Mouse (Mus musculus) mouse embryonic stem cell (cell line): ENCODE data around the gene Lenep.

Experiments
- in situ Hi-C, 2 experiments: fragments of 300-500 bp; cut with MboI; formaldehyde crosslinking; loops; 1 replicate in 1 of 2; 3 replicates in 1 of 2; pipeline ENCODE4 v1.14.3; 2019 to 2020; ENCODE audit warnings: low sequenced_read_pairs in 2 of 2, low pct_unique_long_range_greater_than_20kb in 1 of 2, mixed read lengths in 1 of 2; ENCODE audit not compliant: unreplicated experiment in 1 of 2

The Lenep gene

DNA sequence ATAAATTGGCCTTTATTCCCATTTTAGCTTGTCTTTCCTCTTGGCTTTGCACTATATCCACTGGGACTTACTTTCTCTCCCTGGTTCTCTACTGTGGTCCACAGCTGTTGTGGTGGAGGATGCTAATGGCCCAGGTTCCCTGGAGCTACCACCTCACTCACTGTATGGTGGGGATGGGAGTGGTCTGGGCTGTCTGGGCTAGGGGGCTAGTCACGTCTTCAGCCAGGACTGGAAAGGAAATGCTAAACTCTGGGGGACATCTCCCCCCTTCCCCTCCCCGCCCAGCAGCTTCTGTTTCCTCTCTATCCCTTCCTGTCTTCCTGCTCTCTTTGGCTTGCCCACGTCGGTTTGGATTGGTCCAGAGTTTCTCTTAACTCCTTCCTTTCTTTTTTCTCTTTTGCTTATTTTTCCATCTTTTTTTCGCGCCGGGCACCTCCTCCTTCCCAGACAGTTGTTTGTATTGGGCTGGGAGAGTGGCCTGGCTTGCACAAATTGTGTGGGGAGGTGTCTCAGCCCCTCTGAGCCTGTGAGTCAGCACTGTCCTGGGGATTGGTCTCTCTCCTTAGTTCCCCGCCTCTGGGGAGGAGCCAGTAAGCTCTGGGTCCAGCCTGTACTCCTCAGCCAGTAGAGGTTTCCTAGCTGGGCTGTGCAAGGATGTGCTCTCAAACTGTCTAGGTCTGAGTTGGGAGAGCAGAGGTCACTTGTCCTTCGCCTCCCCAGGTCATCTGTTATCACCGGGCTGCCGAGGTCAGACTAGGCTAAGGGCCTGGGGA lies 18.6 kb upstream of the Lenep start:
- in situ Hi-C loops = no loop called here

DNA sequence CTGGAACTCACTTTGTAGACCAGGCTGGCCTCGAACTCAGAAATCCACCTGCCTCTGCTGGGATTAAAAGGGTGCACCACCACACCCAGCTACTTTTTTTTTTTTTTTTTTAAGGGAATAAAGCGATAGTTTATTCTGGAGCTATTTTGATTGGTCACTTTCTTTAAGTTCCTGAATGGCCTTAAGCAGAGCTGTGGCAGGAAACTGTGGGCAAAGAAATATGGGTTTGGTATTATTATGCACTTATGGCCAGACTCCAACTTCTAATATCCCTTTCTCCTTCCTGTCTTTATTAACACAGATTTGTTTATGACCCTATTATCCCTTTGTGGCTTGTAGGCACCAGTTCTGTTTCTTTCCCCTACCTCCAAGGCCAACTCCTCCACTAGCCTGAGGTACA lies 17.8 kb upstream of the Lenep start:
- in situ Hi-C loops = no loop called here

DNA sequence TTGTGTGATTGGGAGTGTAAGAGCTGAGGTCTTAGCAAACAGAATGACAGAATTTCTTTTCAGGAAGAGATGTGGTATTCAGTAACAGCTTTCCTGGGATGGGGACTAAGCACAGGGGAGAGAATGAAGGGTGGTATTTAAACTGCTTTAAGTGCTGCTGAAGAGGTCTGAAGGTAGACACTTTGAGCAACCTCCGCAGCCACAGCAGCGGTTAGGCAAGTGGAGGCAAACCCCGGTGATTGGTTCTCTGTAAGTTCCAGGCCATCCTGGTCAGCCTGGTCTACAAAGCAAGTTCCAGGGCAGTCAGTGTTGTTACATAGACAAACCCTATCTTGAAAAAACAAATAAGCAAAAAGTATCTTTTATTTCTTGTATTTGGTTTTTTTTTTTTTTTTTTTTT lies 17.4 kb upstream of the Lenep start:
- in situ Hi-C loops = no loop called here

DNA sequence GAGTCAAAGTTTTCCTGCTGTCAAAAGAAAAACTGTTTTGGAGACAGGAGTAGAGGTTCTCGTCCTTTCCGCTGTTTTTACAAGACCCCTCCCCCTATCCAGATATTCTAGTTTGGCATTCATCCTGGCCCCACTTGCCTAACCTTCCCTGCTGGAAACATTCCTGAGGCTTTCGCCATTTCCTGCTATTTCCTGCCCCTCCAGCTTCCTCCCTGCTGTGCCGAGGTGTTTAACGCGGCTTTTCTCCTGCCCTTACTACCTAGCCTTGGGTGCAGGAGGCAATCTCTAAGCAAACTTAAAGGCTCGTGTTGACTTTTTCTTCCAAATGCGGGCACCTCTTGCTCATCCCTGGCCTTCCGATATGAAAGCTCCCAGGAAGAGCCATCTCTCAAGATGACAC lies 17.0 kb upstream of the Lenep start:
- in situ Hi-C loops = no loop called here

DNA sequence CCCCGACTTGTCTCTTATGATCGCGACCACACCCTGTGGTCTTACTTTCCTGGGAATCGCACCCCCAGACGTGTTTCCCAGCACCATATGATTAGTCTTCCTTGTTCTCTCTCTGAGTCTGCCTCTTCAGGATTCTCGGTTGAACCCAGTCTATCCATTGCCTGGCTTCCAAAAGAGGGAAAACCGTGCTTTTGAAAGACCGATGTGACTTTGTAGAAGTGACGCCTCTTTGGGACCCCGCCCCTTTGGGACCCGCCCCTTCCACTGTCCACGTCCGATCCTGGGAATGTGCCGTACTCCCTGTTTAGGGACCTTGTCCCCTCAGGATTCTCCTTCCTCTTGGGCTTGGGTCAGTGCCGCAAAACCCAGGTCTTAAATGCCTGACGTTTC lies 16.3 kb upstream of the Lenep start:
- in situ Hi-C loops = no loop called here

DNA sequence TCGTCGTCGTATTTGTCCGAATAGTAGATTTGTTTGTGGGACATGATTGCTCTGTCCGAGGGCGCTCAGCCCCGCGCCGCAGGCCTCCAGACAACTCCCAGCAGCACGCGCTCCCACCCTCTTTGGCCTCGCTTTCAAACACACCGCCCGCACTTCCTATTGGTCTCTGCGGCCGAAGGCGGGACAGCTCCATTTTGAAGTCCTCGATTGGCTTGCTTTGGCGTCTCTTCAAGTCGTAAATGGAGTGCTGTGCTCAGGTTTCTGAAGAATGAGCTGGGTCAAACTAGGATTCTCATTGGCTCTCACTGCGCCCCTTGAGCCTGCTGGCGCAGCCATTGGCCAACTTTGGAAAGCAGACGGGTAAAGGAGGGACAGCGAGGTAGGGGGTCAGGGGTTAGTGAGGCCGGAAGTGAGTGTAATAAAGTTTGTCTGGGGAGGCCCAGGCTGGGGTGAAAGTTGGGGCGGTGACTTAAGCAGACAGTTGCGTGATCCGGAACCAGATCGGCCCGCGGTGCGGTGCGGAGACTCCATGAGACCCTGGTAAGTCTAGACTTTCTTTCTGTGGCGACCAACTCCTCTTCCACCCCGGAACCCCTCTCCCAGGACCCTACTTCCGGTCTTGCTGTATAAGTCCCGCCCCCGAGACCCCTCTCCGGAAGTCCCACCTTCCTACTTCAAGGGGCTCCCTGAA lies 15.7 kb upstream of the Lenep start, which contains the start of the genes Cks1b and Shc1:
Gene Cks1b, minus strand, starts transcription at position 214 of the 691 bp plus-strand sequence.
Gene Shc1, plus strand, starts transcription at position 274 of the 691 bp plus-strand sequence.
- in situ Hi-C loops = no loop called here

DNA sequence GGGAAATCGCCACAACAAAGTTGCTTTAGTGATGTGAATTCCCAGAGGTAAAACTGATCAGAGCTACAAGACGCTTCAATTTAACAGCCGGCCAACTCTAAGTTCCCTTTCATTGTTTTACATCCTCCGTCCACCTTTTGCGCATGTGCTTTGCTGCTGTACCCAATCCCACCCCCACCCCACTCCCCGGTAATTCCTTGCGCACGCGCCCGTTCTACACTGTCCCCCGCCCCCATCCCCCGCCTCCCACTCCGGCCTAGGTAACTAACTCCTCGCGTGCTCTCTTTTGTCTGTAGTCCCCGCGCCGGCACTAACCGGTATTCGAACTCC lies 15.2 kb upstream of the Lenep start:
- in situ Hi-C loops = no loop called here

DNA sequence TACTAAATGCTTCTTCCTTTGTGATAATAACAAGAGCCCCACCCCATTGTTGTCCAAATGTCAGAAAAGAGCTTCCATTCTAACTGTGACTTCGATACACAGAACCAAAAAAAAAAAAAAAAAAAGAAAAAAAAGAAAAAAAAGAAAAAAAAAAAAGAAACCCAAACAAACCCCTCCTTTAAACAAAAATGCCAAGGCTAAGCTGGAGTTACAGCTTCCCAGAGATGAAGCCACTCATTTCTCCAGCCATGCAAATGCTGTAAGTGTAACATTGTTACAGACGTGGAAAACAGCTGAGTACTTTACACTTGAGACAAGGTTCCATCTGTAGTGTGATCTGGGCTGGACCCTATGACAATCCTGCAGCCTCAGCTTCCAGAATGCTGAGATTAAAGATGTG lies 14.5 kb upstream of the Lenep start:
- in situ Hi-C loops = no loop called here

DNA sequence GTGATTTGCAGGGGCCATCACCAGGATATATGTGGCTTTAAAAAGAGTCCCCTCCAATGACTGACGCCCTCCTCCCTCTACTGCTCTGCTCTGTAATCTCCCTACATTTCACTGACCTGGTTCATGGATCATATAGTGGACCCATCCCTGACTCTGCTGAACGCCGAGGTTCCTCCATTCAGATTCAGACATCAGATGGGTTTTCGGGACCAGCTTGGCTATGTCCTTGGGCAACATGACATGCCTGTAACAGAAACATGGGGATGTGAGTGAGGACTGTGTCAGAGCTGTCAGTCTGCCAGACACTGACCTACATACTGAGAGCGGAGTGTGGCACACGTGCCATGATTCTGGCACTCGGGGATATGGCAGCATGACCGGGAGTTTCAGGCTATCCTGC lies 13.6 kb upstream of the Lenep start:
- in situ Hi-C loops = no loop called here

DNA sequence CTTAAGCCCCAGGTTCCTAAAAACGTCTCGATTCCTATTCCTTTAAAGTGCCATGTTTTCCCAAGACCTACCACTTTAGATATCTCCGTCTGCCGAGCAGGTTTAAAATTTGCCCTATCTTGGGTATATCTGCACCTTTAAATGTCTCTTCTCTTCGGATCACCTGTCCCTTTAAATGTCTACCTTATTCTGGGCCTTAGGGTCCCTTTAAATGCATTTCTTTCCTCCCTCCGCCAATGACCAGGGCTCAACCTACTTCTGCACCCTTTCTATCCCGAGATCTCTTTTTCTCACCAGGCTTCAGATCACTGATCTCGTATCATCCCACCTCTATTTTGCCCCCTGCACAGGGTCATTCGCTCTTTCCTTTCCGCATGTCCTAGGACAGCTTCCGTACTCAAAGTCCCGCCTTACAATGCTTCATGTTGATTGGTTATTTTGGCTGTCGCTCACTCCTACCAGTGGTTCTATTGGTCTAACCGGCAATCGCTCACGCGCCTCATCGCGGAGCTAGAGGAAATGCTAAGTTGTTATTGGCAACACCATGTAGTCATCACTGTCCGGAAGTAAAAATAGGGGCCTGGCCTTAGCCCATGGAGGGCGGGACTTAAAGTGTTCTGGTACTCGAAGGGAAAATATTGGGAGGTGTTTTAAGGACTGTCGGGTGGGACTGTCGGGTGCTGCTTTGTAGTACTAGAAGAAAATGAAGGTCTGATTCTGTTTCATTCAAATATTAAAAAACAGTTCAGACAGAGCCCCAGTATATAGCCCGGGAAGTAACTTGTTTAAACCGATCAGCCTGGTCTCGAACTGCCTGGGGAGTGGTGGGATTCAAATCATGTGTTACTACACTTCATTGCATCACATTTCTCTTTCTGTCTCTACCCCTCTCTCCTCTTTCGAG lies 9.1 kb upstream of the Lenep start, which contains the start of gene Flad1:
Gene Flad1, minus strand, starts transcription at position 381 of the 904 bp plus-strand sequence.
- in situ Hi-C loops = no loop called here

DNA sequence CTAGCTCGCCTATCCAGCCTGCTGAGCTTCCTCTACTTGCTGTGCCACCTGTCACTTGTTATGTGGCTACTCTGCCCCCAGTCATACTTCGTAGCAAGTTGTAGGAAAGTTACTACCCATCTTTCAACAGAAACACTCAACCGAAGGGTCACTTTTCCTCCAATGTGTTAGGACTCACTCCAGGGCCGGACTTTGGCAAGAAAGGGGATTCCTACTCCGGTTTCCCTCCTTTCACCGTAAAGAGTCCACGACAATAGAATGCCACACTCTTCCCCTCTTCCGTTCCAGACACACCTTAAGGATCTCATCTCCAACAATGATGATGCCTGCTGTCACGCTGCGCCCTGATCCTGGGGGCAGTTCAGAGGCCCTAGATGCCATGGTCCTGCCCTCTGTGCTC lies 8.3 kb upstream of the Lenep start:
- in situ Hi-C loops = no loop called here

DNA sequence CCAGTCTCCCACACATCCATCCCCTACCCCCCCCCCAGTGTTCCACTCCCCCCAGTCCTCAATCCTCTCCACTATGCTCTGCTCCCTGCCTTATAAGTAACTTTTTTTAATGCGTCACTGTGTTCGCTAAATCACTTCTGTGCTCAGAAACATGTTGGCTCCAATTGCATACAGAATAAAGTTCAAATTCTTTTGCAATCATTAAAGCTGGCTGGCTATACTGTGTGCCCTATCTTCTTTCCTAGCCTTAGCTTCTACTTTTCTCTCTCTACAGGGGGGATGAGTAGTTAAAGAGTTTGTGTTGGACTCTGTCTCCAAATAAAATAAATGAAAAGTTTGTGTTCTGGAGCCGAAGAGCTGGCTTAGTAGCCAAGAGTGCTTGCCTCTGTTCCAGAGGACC lies 7.1 kb upstream of the Lenep start:
- in situ Hi-C loops = no loop called here

DNA sequence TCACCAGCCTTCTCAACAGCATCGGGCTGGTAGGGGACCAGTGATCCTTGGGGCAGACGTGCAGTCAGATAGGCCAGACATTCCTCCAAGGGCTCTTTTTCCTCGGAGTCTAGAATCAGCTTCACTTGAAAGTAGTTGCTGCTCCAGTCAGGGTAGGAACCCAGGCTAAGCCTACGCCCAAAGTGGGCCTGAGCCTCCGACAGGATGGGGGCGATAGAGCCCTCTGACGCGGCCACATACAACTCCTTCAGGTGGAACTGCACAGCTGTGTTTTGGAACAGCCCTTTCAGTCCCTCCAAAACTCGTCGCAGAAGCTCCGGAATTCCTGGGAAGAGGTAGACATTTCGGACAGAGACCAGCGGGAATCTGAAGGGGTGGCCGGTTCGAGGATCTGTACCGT lies 5.9 kb upstream of the Lenep start:
- in situ Hi-C loops = no loop called here

DNA sequence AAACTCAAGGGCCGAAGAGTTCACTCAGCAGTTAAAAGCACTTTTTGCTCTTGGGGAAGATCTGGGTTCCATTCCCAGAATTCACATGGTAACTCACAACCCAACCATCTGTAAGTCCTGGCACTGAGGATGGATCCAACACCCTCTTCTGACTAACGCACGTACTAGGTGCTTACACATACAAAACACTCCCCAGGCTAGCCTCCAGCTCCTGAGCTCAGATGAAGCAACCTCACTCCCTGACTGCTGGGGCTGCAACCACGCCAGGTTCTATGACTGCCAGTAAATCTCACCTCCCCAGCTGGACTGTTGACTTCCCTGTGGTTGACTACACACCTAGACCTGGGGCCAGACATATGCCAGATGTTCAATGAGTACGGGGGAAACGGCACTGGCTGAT lies 4.3 kb upstream of the Lenep start:
- in situ Hi-C loops = no loop called here

DNA sequence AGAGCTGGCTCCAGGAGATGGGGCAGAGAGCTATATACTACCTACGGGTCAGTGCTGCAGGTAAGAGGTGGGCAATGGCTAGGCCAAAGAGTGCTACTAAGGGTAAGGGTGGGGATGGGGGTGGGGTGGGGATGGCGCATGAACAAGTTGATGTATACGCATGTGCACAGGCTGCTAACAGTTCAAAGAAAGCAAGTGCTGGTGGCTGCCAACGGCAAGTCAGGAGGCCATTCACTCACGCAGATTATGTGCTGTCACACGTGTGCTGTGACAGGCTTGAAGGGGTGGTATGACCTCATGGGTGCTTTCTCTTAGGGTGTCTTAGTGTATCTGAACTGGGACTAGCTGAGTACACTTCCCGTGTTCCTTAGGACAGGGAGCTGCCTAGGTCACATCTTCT lies 1.3 kb downstream of the Lenep start:
- in situ Hi-C loops = no loop called here

DNA sequence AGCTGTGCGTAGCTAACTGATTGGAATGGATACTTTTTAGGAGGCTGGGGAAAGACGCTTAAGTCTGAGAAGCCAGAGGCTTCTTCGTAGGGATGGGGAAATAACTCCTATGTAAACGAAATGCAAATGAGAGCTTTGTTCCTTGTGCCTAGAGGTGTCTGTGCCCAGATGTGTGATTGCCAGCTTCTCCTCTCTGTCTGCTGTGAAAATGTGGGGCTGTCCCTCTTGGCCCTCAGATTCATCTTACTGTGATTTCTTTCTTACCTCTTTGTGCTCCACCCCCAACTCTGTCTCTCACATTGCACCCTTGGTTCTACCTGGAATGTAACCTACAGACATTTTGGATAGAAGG lies 6.0 kb downstream of the Lenep start:
- in situ Hi-C loops = no loop called here

DNA sequence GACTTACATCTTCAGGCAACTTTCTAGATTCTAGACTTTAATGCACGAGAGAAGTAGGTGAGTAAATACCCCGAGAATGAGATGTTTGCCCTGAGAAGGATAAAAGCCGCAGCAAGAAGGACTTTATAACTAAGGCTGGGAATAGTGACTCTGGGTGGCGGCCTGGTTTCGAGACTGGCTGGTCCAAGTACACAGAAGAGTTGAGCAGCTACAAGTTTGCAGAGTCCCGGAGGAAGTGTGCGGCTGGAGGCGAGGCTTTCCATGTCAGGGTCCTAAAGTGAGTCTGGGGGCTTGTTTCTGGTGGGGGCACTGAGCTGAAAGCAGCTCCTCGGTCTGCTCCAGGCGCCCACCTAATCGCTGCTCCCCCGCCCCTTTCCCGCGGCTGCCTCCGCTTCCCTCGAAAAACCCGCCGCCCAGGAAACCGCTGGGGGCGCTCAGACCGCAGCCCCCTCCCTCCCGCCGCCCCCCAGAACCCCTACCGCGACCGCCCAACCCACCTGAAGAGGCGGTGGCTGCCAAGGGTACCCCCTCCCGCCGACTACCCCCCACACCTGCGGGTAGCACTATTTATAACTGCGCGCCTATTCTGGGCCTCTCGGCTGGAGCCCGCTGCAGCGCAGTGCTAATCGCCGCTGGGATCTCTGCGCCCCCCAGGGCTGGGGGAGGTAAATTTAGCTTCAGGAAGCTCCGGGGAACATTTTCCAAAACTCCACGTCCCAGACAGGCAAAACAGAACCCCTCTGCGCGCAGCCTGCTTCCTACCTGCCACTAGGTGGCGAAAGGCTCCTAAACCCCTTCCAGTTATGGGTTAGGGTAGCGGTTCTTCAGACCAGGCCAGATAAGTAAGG lies 6.6 kb downstream of the Lenep start:
- in situ Hi-C loops = no loop called here

DNA sequence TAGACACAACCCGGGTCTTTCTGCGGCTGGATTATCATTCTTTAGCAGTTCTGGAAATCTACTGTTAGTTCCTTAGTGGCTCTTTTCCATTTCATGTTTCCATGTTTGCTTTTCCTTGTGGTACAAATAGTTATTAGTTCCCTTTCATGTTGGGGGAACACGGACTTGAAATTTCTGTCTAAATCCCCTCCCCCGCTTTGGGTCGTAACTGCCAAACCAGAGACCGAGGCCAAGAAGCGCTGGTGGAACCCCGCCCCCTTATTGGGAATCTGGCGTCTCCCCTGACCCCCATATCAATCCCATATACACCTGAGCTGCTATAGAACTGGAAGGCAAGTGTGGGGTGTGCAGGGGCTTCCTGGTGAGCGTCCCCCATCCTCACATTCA lies 7.2 kb downstream of the Lenep start:
- in situ Hi-C loops = no loop called here

DNA sequence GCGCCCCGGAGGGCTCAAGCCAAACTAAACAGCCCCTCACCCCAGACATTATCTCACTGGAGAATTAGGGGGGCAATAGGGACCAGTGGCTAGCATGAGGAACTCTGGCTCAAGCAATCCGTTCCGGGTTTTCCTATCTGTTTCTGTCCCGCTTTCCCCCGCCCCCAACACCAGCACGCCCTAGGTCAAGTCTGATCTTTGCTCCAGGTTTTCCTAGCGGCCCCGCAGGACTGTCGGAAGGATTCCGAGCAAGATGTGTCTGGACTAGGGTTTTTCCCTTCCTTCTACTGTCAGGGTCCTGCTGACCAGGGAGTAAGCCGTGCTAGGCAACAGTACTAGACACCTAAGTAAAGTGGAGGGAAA lies 7.7 kb downstream of the Lenep start:
- in situ Hi-C loops = no loop called here
